Mouse (Mus musculus): Measurements from ENCODE around the gene Mrgprf. TPM values are rescaled to one million over a fixed set of nuclear protein-coding genes. Genes with fewer than 3 reads are reported as not detected.

Mrgprf gene
- total RNA-seq (2021): 1 to 10 TPM; 4.3 to 4.6 TPM
- long read RNA-seq, experiment 1, partial matches to known transcripts: 0 of 1 reads
- long read RNA-seq, experiment 1, other reads (novel, unspliced or antisense): 0 of 1 reads
- long read RNA-seq, experiment 2: 0 reads

GRCm38 (mm10) chr7:145300321-145301007 is at the start of gene Mrgprf:
TSS of gene Mrgprf (plus strand) at chr7:145300828.
- no peak for DNase-seq

GRCm38 (mm10) chr7:145252715-145253476 is 47.7 kb upstream of the Mrgprf start:
- peak; percentile 91 for DNase-seq

- DNase-seq: no peak
Measured at GRCm38 (mm10) chr7:145253986-145254630, 46.5 kb upstream of the Mrgprf start.

GRCm38 (mm10) chr7:145256092-145256491 is 44.5 kb upstream of the Mrgprf start:
- DNase-seq: peak; percentile 27

- no peak for DNase-seq
Measured at GRCm38 (mm10) chr7:145264202-145264601, 36.4 kb upstream of the Mrgprf start.

GRCm38 (mm10) chr7:145266011-145266410 is 34.6 kb upstream of the Mrgprf start:
- peak; percentile 66 for DNase-seq

- no peak for DNase-seq
Measured at GRCm38 (mm10) chr7:145268890-145269289, 31.7 kb upstream of the Mrgprf start.

GRCm38 (mm10) chr7:145270955-145271354 is 29.7 kb upstream of the Mrgprf start:
- DNase-seq: no peak

- DNase-seq: no peak
Measured at GRCm38 (mm10) chr7:145275488-145275887, 25.1 kb upstream of the Mrgprf start.

GRCm38 (mm10) chr7:145281396-145281795 is 19.2 kb upstream of the Mrgprf start:
- no peak for DNase-seq

- DNase-seq: no peak
Measured at GRCm38 (mm10) chr7:145283041-145283440, 17.6 kb upstream of the Mrgprf start.

GRCm38 (mm10) chr7:145283487-145284187 is 17.0 kb upstream of the Mrgprf start, which contains the start of gene Tpcn2:
TSS of gene Tpcn2 (minus strand) at chr7:145284011.
- peak; percentile 97 for DNase-seq

- no peak for DNase-seq
Measured at GRCm38 (mm10) chr7:145284293-145284692, 16.3 kb upstream of the Mrgprf start.

GRCm38 (mm10) chr7:145285476-145285875 is 15.2 kb upstream of the Mrgprf start:
- DNase-seq: no peak

- DNase-seq: no peak
Measured at GRCm38 (mm10) chr7:145287410-145287809, 13.2 kb upstream of the Mrgprf start.

- peak; percentile 46 for DNase-seq
Measured at GRCm38 (mm10) chr7:145289302-145289701, 11.3 kb upstream of the Mrgprf start.

- DNase-seq: no peak
Measured at GRCm38 (mm10) chr7:145291847-145292246, 8.8 kb upstream of the Mrgprf start.

- no peak for DNase-seq
Measured at GRCm38 (mm10) chr7:145292726-145293125, 7.9 kb upstream of the Mrgprf start.

GRCm38 (mm10) chr7:145293859-145294258 is 6.8 kb upstream of the Mrgprf start:
- DNase-seq: peak; percentile 53

- no peak for DNase-seq
Measured at GRCm38 (mm10) chr7:145298666-145299490, 1.8 kb upstream of the Mrgprf start.

All from adrenal gland, postnatal 10 days (tissue).